Mouse (Mus musculus): ENCODE measurements around the gene Flcn. TPM values are rescaled to one million over a fixed set of nuclear protein-coding genes. Genes with fewer than 3 reads are reported as not detected.

Gene Flcn
- 5.9 TPM for polyA plus RNA-seq (2014; fragmentation: Illumina TruSeq; extraction: RNeasy Lipid Tissue Mini Kit (QIAGEN cat#74804); ENCODE audit: low read depth, low replicate concordance)

GRCm38 (mm10) chr11:59809670-59810474 is at the start of gene Flcn:
Gene Flcn, minus strand, starts transcription at chr11:59810016.

GRCm38 (mm10) chr11:59839459-59840126 is 29.8 kb upstream of the Flcn start, which contains the start of gene Cops3:
Gene Cops3, minus strand, starts transcription at chr11:59839838.

GRCm38 (mm10) chr11:59839008-59839458 is 29.2 kb upstream of the Flcn start, which contains the start of gene Nt5m:
Gene Nt5m, plus strand, starts transcription at chr11:59839447.

GRCm38 (mm10) chr11:59787199-59787781 is 22.5 kb downstream of the Flcn start, which contains the start of gene Pld6:
Gene Pld6, minus strand, starts transcription at chr11:59787645.

Other genes starting within 250 kb of the Flcn start
- not detected for gene Olfr222, start 233.8 kb downstream of the Flcn start, polyA plus RNA-seq (2014; fragmentation: Illumina TruSeq; extraction: RNeasy Lipid Tissue Mini Kit (QIAGEN cat#74804); ENCODE audit: low read depth, low replicate concordance)
- not detected for gene Olfr223, start 216.7 kb downstream of the Flcn start, polyA plus RNA-seq (2014; fragmentation: Illumina TruSeq; extraction: RNeasy Lipid Tissue Mini Kit (QIAGEN cat#74804); ENCODE audit: low read depth, low replicate concordance)
- gene Mprip, start 148.7 kb downstream of the Flcn start, polyA plus RNA-seq (2014; fragmentation: Illumina TruSeq; extraction: RNeasy Lipid Tissue Mini Kit (QIAGEN cat#74804); ENCODE audit: low read depth, low replicate concordance), result 25.6 TPM
- 0.58 TPM for gene Pld6, start 22.4 kb downstream of the Flcn start, polyA plus RNA-seq (2014; fragmentation: Illumina TruSeq; extraction: RNeasy Lipid Tissue Mini Kit (QIAGEN cat#74804); ENCODE audit: low read depth, low replicate concordance)
- 5.9 TPM for gene Nt5m, start 29.4 kb upstream of the Flcn start, polyA plus RNA-seq (2014; fragmentation: Illumina TruSeq; extraction: RNeasy Lipid Tissue Mini Kit (QIAGEN cat#74804); ENCODE audit: low read depth, low replicate concordance)
- 256 TPM for gene Cops3, start 29.8 kb upstream of the Flcn start, polyA plus RNA-seq (2014; fragmentation: Illumina TruSeq; extraction: RNeasy Lipid Tissue Mini Kit (QIAGEN cat#74804); ENCODE audit: low read depth, low replicate concordance)
- gene Med9, start 138.2 kb upstream of the Flcn start, polyA plus RNA-seq (2014; fragmentation: Illumina TruSeq; extraction: RNeasy Lipid Tissue Mini Kit (QIAGEN cat#74804); ENCODE audit: low read depth, low replicate concordance), result 12.4 TPM
- 1.7 TPM for gene Rasd1, start 154.9 kb upstream of the Flcn start, polyA plus RNA-seq (2014; fragmentation: Illumina TruSeq; extraction: RNeasy Lipid Tissue Mini Kit (QIAGEN cat#74804); ENCODE audit: low read depth, low replicate concordance)
- gene Pemt, start 236.5 kb upstream of the Flcn start, polyA plus RNA-seq (2014; fragmentation: Illumina TruSeq; extraction: RNeasy Lipid Tissue Mini Kit (QIAGEN cat#74804); ENCODE audit: low read depth, low replicate concordance), result not detected

All from adrenal gland, adult 10 weeks (tissue).